Mouse (Mus musculus) liver, embryonic 14.5 days (tissue): ENCODE data around the gene Lce3f.

Experiments used
- CTCF ChIP-seq: IDR thresholded peaks from 2 replicates; pipeline ENCODE4 v1.5.1; 2016; ENCODE audit warnings: antibody characterized with exemption, low read depth, control low read depth
- EP300 ChIP-seq: IDR thresholded peaks from 2 replicates; pipeline ENCODE4 v1.6.1; 2016; ENCODE audit warnings: antibody characterized with exemption, low read depth

- TF ChIP-seq CTCF (peak; percentile 50), EP300 (no peak)
Observed at GRCm38 (mm10) chr3:93031450-93031849, 39.4 kb downstream of the Lce3f start.
